Mouse (Mus musculus) small intestine, adult 2 months (tissue): ENCODE results near the gene Fmo5.

Experiments
- CTCF ChIP-seq: fragments of 200-500 bp; IDR thresholded peaks from 2 replicates; pipeline ENCODE4 v1.5.1; 2012; ENCODE audit warnings: low read depth, mild to moderate bottlenecking, control low read depth, inconsistent platforms, low read length, moderate library complexity, mixed read lengths; ENCODE audit not compliant: insufficient replicate concordance, insufficient read length; ENCODE audit errors: extremely low read depth
- POLR2A ChIP-seq: fragments of 200-500 bp; IDR thresholded peaks from 2 replicates; pipeline ENCODE4 v1.6.1; 2012; ENCODE audit warnings: low read depth, mild to moderate bottlenecking, control low read depth, inconsistent platforms, low read length, moderate library complexity

DNA sequence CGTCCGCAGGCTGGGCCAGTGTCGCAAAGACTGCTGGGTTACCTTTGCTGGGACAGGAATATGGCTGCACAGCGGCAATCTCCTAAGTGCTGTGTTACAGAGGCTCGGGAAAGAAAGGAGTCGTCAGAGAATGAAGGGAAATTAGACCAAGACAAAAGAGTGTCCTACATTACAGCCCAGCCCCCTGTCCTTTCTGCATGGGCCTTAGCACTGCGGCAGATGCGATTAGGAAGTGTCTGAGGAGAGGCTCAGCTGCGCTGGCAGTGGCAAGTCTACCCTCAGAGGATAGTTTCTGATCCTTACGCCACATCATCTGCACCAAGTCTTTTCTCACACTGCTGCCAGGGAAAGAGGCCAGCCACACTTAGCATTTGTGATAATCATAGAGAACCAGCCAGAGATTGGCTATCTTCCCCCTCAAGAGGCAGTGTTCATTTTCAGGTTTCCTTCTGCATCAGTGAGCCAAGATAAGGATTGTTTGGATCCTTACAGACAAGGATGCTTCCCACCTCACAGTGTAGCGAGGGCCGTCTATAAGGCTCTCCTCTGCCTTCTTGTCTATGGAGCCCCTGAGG lies 62.9 kb downstream of the Fmo5 start:
- TF ChIP-seq CTCF (no peak), POLR2A (no peak)
